Mouse (Mus musculus) hematopoietic multipotent progenitor cell, adult 10-12 weeks (in vitro differentiated cells): ENCODE measurements around the gene Sel1l3. TPM values are rescaled to one million over a fixed set of nuclear protein-coding genes. Genes with fewer than 3 reads are reported as not detected.

Experiments used
- polyA plus RNA-seq: library from polyadenylated mRNA; stranded (reverse); fragments of >175 nt; gene quantifications from 2 replicates; pipeline ENCODE4 v1.2.3, GENCODE M21; 2012; ENCODE audit warnings: low replicate concordance

Gene Sel1l3
- 0.36 and 0.47 TPM in 2 replicates for polyA plus RNA-seq

DNA sequence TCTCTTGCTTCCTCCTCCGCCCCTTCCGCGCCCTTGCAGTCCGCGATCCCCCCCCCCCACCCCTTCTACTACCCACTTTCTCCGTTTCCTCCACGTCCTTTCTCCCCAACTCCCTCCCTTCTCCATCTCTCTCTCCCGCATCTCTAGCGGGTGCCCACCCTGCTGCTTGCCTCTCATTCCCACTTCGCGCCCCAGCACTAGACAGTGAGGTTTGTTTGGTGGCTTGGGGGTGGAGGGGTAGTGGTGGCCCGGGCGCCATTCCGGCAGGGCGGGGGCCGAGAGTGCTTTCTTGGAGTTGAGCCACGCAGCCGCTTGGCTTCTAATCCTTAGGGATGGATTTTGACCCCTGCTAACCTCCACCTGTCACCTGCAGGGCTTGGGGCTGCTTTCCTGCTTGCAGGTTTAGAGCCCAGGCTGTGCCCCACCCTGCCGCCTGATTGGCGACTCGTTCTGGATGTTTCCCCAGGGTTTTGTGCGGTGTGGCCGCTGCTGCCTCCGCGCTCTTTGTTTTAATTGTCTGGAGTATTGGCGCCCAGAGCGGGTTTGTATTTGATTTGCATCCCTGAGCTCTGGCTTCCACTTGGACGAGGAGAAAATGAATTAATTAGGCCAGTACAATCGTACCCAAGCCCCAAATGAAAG, at the start of gene Sel1l3:
Gene Sel1l3, minus strand, starts transcription at position 217 of the 642 bp plus-strand sequence.

Other genes with a start within 250 kb of the Sel1l3 start
- gene Slc34a2, start 175.8 kb downstream of the Sel1l3 start, polyA plus RNA-seq = not detected in 2 replicates
- gene Smim20, start 53.2 kb upstream of the Sel1l3 start, polyA plus RNA-seq = 22.8 and 40.5 TPM in 2 replicates